Mouse (Mus musculus) heart, postnatal 0 days (tissue): ENCODE results near the gene Nlgn1. TPM values are rescaled to one million over a fixed set of nuclear protein-coding genes. Genes with fewer than 3 reads are reported as not detected.

Experiments
- ATAC-seq: fragments of 200-750 bp; cut with Nextera tagmentation; 2 replicates; pipeline ENCODE4 v1.8.0; 2017; ENCODE audit warnings: low read depth, moderate number of reproducible peaks, moderate library complexity; ENCODE audit not compliant: insufficient read depth
- DNase-seq: peaks from one replicate; pipeline ENCODE4 v3.0.0-alpha.2; 2016; ENCODE audit warnings: low spot score
- H3K27ac ChIP-seq: fragments of 300-500 bp; sonication (generic); 2 replicates; pipeline ENCODE4 v1.5.1; 2014; ENCODE audit warnings: low read depth, mild to moderate bottlenecking
- H3K27me3 ChIP-seq: fragments of 300-500 bp; sonication (generic); 2 replicates; pipeline ENCODE4 v1.6.1; 2014; ENCODE audit warnings: low read length, mixed read lengths; ENCODE audit not compliant: control insufficient read depth, insufficient read depth
- H3K36me3 ChIP-seq: fragments of 300-500 bp; sonication (generic); replicated peaks from 2 replicates; pipeline ENCODE4 v1.6.1; 2014; ENCODE audit warnings: low read length, mixed read lengths; ENCODE audit not compliant: control insufficient read depth, insufficient read depth
- H3K4me1 ChIP-seq: fragments of 300-500 bp; sonication (generic); 2 replicates; pipeline ENCODE4 v1.6.1; 2014; ENCODE audit warnings: antibody characterized with exemption; ENCODE audit not compliant: control insufficient read depth, insufficient read depth
- H3K4me2 ChIP-seq: fragments of 300-500 bp; sonication (generic); 2 replicates; pipeline ENCODE4 v1.6.1; 2014; ENCODE audit warnings: low read depth, mild to moderate bottlenecking, low read length, moderate library complexity
- H3K4me3 ChIP-seq: fragments of 300-500 bp; sonication (generic); 2 replicates; pipeline ENCODE4 v1.5.1; 2014; ENCODE audit warnings: low read depth, low read length
- H3K9ac ChIP-seq: fragments of 300-500 bp; sonication (generic); replicated peaks from 2 replicates; pipeline ENCODE4 v1.6.1; 2014; ENCODE audit warnings: low read depth, low read length, mixed read lengths
- H3K9me3 ChIP-seq: fragments of 300-500 bp; sonication (generic); replicated peaks from 2 replicates; pipeline ENCODE4 v1.6.1; 2016; ENCODE audit warnings: low read length; ENCODE audit not compliant: control insufficient read depth
- CTCF ChIP-seq: IDR thresholded peaks from 2 replicates; pipeline ENCODE4 v1.5.1; 2016; ENCODE audit warnings: antibody characterized with exemption, control low read depth, low read depth
- EP300 ChIP-seq: IDR thresholded peaks from 2 replicates; pipeline ENCODE4 v1.6.1; 2016; ENCODE audit warnings: antibody characterized with exemption, low read depth
- WGBS: fragments of 180-500 bp; shearing (Covaris S2); extraction: QIAGEN DNeasy Blood & Tissue Kit; methylation state at CpG from one replicate; pipeline ENCODE4 v1.1.7; 2014; 5-methylcytosine and 5-hydroxymethylcytosine counted together
- polyA plus RNA-seq: library from polyadenylated mRNA; unstranded; fragments of >200 nt; fragmentation: Nextera tagmentation; extraction: Ambion mirVana; gene quantifications from 2 replicates; pipeline ENCODE4 v1.2.1, GENCODE M21; 2015
- total RNA-seq: library from RNA; depleted of rRNA; stranded (reverse); fragments of >200 nt; gene quantifications from 2 replicates; pipeline ENCODE4 v1.2.3, GENCODE M21; 2014; ENCODE audit warnings: low replicate concordance

The Nlgn1 gene
- total and polyA plus RNA-seq, 2 experiments from 2014 or later, result 0.08 TPM

- ATAC-seq (no peak), DNase-seq (no peak)
- WGBS, result 77% methylated on average over 2 of the region's 2 CpGs
- Histone ChIP-seq H3K4me3 (no peak overlapping the region), H3K36me3 (no peaks in the 10 kb centered on the region), H3K4me2 (no peak overlapping the region), H3K27me3 (no peaks in the 10 kb centered on the region), H3K4me1 (no peaks in the 10 kb centered on the region), H3K9ac (no peak overlapping the region), H3K27ac (no peak overlapping the region), H3K9me3 (no peaks in the 10 kb centered on the region)
- no peak for TF ChIP-seq CTCF
- no peak for TF ChIP-seq EP300
Measured at GRCm38 (mm10) chr3:26317397-26317796, 14.9 kb downstream of the Nlgn1 start.

GRCm38 (mm10) chr3:26297869-26298268 lies 34.4 kb downstream of the Nlgn1 start:
- no peak overlapping the region for H3K27ac ChIP-seq
- no peaks in the 10 kb centered on the region for H3K36me3 ChIP-seq
- no peak overlapping the region for H3K9ac ChIP-seq
- H3K4me3 ChIP-seq, result no peak overlapping the region
- no peak for TF ChIP-seq CTCF
- no peaks in the 10 kb centered on the region for H3K27me3 ChIP-seq
- H3K4me2 ChIP-seq, result no peak overlapping the region
- DNase-seq, result no peak
- 43% methylated on average over 5 of the region's 5 CpGs for WGBS
- ATAC-seq, result no peak
- no peaks in the 10 kb centered on the region for H3K4me1 ChIP-seq
- H3K9me3 ChIP-seq, result no peaks in the 10 kb centered on the region

GRCm38 (mm10) chr3:26270894-26271795 lies 61.1 kb downstream of the Nlgn1 start:
- H3K36me3 ChIP-seq, result no peaks in the 10 kb centered on the region
- no peak overlapping the region for H3K4me3 ChIP-seq
- no peaks in the 10 kb centered on the region for H3K27me3 ChIP-seq
- no peaks in the 10 kb centered on the region for H3K9me3 ChIP-seq
- no peak overlapping the region for H3K27ac ChIP-seq
- no peak overlapping the region for H3K4me2 ChIP-seq
- H3K9ac ChIP-seq, result no peak overlapping the region
- ATAC-seq, result no peak
- no peak for DNase-seq
- 54% methylated on average over 4 of the region's 4 CpGs for WGBS
- TF ChIP-seq CTCF, result no peak
- TF ChIP-seq EP300, result no peak
- no peaks in the 10 kb centered on the region for H3K4me1 ChIP-seq

GRCm38 (mm10) chr3:26246564-26246963 lies 85.7 kb downstream of the Nlgn1 start:
- no peak for TF ChIP-seq EP300
- no peak for TF ChIP-seq CTCF
- H3K9ac ChIP-seq, result no peak overlapping the region
- no peaks in the 10 kb centered on the region for H3K9me3 ChIP-seq
- H3K36me3 ChIP-seq, result no peaks in the 10 kb centered on the region
- DNase-seq (no peak), ATAC-seq (no peak)
- no peak overlapping the region for H3K27ac ChIP-seq
- no peak overlapping the region for H3K4me2 ChIP-seq
- no peaks in the 10 kb centered on the region for H3K27me3 ChIP-seq
- H3K4me1 ChIP-seq, result no peaks in the 10 kb centered on the region
- WGBS, result 77% methylated on average over 7 of the region's 7 CpGs
- H3K4me3 ChIP-seq, result no peak overlapping the region

- 55% methylated on average over 2 of the region's 2 CpGs for WGBS
- no peak overlapping the region for H3K4me3 ChIP-seq
- TF ChIP-seq EP300 (no peak), CTCF (no peak)
- H3K4me1 ChIP-seq, result no peaks in the 10 kb centered on the region
- H3K9me3 ChIP-seq, result no peaks in the 10 kb centered on the region
- DNase-seq (no peak), ATAC-seq (no peak)
- no peak overlapping the region for H3K9ac ChIP-seq
- no peaks in the 10 kb centered on the region for H3K27me3 ChIP-seq
- no peaks in the 10 kb centered on the region for H3K36me3 ChIP-seq
- H3K27ac ChIP-seq, result no peak overlapping the region
- H3K4me2 ChIP-seq, result no peak overlapping the region
Measured at GRCm38 (mm10) chr3:26243274-26243673, 89.0 kb downstream of the Nlgn1 start.

- WGBS, result 66% methylated on average over 2 of the region's 2 CpGs
- no peak overlapping the region for H3K4me3 ChIP-seq
- no peak overlapping the region for H3K27ac ChIP-seq
- H3K36me3 ChIP-seq, result no peaks in the 10 kb centered on the region
- H3K4me2 ChIP-seq, result no peak overlapping the region
- no peaks in the 10 kb centered on the region for H3K4me1 ChIP-seq
- H3K9ac ChIP-seq, result no peak overlapping the region
- H3K9me3 ChIP-seq, result no peaks in the 10 kb centered on the region
- no peak for ATAC-seq
- TF ChIP-seq EP300, result no peak
- no peak for TF ChIP-seq CTCF
- H3K27me3 ChIP-seq, result no peaks in the 10 kb centered on the region
- no peak for DNase-seq
Measured at GRCm38 (mm10) chr3:26230006-26230405, 102.3 kb downstream of the Nlgn1 start.
